Mouse (Mus musculus) layer of hippocampus, postnatal 25 days (tissue): ENCODE measurements around the gene Ppp3ca. TPM values are rescaled to one million over a fixed set of nuclear protein-coding genes. Genes with fewer than 3 reads are reported as not detected.
A peak's percentile ranks its signal among the peaks of the same experiment; 100 is the strongest.

Source experiments
- DNase-seq, 2 experiments: peaks; one replicate each; pipeline ENCODE4 v3.0.0; 2022; ENCODE audit warnings: mixed read lengths in 2 of 2, low spot score in 1 of 2; ENCODE audit errors: extremely low spot score in 1 of 2
- total RNA-seq, 2 experiments: library from RNA; stranded (reverse); gene quantifications; 2 replicates each; pipeline ENCODE4 v1.2.3; 2021

Gene Ppp3ca
- 1,000 to 10,000 TPM; 1,252 to 1,286 TPM for total RNA-seq

DNA sequence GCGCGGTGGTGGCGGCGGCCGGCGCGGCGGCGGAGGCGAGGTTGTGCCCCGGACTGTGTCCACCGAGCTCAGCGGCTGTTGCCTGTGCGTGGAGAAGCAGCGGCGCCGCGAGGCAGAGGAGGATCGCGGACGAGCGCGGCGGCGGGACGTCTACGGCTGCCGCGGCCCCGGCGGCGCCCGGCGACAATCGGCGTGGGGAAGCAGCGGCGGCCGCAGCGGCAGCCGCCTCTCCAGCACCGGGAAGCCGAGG lies at the start of gene Ppp3ca:
TSS of gene Ppp3ca (plus strand) at position 15 of the 250 bp plus-strand sequence.
- DNase-seq = no peak

DNA sequence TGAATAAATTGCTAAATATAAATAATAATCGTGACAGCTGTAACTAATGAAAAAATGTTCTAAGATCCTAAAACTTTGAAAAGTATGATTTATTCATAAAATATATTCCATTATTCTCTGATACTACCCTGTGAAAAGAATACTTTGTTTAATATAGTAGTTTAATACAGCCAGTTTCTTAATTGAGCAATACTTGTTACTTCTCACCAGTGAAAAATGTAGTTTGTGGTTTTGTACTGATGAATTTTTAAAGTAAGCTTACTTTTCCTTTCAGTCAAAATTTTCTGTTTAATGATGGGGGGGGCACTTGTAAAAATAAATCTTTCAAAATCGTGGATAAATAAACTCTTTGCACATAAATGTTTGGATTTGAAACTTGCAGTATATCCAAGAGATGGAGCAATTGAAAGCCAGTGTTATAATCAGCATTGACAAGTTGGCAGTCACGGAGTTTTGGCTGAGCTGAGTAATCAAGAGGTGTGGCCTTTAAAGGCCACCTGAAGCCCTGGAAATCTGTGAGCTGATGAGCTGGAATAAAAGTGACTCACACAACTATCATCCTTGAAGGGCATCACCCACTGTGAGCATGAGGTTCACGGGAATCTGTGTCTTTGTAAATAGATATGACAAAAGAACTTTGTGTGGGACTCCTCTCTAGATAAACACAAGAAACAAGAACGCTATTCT lies 29.2 kb upstream of the Ppp3ca start:
- DNase-seq = no peak

DNA sequence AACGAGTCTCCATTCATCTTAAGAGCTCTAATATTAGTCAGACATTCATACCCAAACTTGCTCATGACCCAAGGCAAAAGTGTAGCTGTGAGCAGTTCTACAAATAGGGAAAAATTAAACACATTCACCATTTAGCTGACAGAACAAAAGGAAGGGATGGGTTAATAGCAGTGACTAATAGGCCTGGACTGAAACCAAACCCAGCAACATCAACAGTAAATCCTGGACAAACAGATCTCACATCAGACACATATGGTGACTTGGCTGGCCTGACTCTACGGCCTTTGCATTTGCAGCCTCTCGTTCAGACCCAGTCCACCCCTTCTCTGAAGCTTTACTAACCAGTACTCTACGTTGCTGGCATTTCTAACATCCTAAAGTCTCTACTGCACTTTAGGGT lies 19.0 kb upstream of the Ppp3ca start:
- DNase-seq = no peak

DNA sequence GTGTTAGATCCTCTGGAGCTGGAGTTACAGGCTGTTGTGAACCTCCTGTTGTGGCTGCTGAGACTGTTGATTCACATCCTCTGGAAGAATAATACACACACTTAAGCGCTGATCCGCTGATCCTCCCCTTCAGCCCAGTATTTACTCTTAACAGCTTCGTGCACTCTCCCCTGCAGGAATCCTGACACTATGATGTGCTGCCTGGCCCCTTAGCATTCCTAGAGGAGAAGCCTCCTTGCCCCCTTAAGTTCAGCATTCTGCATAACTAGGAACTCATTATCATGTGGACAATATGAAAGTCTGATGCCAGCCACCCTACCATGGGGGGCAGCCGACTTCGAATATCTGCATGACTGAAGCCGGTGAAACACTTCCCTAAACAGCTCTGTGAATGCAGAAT lies 18.4 kb upstream of the Ppp3ca start:
- DNase-seq = no peak

DNA sequence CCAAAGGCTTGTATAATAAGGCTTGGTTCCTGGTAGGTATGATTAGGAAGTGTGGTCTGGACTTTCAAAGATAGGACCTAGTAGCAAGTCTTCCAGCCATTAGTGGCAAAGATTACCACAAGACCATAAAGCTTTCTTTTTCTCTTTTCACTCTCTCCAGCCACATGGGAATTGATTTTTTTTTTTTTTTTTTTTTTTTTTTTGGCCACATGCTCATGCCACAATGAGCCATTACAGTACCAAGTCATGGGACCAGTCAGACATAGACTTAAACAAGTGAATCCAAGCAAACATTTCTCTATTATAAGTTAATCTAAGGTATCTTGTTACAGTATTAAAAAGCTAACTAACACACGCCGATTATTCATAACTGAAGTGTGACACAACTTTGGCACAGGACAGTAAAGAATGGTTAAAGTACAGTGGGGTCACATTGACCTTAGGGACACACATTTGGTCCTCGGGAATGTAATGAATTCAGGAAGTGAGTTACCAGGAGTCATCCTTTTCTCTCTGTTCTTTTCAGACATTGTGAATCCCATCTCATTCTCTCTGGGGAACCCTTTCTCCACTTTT lies 13.4 kb upstream of the Ppp3ca start:
- no peak for DNase-seq

DNA sequence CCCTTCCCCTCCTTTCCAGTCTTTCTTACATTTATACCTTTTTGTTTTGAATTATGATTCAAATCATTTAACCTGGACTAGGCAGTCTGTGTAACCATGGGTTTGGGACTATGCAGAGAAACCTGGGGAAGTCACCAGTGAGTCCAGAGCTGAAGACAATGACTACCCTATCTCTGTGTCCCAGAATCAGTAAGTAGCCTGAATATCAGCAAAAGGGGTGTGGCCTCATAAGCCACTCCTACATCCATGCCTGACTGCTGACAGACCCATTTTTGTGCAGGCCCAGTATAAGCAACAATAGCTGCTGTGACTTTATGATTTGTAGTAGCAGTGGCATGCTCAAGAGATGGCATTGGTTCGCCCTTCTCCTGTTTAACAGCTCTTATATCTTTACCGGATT lies 11.2 kb upstream of the Ppp3ca start:
- no peak for DNase-seq

DNA sequence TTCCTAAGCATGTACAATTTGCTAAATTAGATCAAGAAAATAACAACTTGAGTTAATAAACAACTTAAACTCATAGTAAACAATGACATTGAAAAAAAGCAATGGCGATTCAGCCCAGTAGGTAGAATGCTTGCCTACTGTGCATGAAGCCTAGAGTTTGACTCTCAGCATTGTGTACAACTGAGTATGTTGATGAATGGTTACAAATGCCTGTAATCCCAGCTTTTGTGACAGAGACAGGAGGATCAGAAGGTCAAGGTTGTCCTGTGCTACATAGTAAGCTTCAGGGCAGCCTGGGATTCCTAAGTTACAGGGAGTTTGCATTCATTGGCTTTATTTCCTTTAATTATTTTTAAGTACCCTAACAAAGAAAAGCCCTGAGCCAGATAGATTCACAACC lies 4.8 kb upstream of the Ppp3ca start:
- DNase-seq = no peak

DNA sequence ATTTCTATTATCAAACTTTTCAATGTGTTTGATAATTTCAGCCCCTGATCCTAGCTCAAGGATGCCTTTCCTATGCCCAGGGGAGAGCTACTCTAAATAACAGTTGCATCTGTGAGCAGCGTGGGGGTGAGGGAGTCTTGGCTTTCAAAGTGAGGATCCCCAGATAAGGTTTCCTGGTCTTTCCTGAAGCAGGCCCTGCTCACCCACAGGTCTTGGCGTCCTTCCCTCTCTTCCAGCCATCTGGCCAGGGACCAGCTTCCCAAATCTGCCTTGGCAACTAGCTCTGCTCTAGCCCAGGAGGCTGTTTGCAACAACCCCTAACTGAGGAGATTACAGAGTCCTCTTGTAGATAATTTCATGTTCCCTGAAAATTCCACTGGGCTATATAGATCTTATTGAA lies 1.9 kb upstream of the Ppp3ca start:
- DNase-seq = peak in 1 of 2 experiments; percentile 55

DNA sequence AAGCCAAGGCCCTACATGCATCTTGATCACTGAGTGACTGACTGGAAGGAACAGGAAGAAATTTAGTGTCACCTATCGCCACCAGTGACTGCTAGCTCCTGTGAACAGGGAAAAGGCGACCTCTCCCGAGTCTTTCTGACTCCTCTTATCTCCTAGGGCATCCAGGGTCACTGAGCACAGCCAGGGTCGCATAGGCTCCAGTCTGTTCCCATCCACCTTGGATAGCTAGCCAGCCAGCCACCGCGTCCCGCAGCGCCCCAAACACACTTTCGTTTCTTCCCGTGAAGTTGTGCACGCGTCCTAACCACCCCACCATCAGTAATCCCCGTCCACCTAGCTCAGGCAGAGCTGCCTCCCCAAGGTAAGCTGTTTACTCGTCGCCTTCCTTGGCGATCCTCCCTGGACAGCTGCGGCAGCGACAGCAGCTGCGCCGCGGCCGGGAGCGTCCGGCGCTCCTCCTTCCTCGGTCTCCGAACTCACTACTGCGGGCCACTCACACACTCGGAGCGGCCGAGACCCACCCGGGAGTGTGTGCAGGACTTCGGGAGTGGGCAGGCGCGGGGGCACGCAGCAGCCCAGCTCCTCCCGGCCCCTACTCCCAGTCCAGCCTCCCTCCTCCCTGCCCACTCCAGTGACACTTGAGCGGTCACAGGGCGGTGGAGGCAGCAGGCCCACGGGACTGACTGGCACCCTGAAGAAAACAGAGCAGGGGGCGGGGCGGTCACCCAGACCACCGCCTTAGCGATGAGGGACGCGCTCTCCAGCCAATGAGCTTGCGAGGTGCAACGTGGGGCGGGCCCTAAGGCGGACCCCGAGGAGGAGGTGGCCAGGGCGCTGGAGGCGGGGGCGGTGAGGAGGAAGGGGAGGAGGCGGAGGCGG lies 454 bp upstream of the Ppp3ca start:
- DNase-seq = peak; percentile 100

DNA sequence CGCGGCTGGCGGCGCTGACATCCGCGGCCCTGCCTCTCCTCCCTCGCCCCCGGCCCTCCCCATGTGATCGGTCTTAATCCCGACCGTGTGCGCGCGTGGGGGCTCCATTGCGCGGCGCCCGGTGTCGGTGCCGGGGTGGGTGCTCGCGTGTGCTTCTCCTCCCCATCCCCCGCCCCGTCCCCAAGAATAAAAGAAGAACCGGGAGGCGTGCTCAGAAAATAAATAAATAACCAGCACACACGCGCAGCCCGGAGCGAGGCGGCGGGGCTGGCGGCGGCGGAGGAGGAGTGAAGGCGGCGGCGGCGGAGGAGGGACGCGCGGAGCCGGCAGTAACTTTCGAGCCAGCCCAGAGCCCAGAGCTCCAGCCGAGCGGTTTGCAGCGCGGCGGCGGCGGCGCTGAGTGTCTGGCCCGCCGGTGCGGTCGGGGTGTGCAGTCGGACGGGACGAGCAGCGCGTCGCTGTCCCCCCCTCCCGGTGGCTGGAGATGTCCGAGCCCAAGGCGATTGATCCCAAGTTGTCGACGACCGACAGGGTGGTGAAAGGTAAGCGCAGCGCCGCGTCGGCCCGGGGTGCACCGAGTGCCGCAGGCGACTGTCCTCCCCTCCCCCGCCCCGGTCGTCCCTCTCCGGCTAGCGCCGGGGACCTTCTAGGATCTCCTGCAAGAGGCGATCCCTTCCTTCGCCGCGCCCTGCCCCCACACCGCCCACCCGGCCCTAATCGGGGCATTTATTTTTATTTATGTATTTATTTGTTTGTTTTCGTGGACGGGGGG lies 622 bp downstream of the Ppp3ca start:
- DNase-seq = peak; percentile 47 to 70

DNA sequence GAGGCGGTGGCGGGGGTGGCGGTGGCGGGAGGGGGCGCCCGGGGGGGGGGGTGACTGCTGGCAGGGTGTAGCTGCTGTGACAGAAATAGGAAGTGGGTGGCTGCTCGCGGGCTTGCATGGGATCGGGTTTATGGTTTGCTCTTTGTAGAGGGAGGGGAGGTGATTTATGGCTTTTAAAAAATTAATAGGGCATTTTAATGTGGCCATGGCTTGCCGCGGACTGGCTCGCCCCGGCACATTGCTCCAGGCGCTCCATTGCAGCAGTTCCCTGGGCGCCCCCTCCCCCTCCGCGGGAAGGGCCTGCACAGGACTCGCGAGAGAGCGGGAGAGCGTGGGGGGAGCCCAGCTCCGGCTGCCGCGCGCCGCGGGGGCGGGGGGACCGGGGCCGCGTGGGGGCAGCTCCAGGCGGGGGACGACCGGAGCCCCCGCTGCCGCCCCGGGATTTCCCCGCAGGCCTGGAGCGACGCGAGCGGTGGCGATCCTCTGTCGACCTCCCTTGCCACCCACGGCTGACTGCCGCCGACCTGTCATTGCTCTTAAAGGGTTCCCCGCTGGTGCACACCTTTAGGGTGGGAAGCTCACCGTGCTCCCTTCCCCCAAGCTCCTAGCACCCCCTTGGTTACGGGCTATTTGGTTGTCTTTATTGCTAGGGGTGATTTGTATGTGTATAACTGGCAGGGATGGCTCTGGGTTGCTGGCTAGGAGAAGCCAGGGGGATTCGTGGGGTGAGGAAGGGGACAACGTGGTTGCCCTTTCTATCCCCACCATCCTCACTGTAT lies 1.4 kb downstream of the Ppp3ca start:
- peak; percentile 64 to 69 for DNase-seq

DNA sequence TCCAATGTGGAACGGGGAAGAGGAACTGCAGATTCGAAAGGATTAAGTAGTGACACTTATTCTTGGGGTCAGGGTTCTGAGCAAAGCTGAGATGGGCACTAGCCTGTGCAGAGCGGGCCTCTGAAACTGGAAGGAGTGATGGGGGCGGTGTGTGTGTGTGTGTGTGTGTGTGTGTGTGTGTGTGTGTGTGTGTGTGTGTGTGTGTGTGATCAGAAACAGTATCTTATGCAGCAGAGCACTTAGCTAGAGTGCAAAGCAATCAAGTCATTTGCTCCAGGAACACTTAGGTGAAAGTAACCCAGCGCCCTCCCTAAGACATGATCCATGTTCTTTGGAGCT lies 2.0 kb downstream of the Ppp3ca start:
- no peak for DNase-seq

DNA sequence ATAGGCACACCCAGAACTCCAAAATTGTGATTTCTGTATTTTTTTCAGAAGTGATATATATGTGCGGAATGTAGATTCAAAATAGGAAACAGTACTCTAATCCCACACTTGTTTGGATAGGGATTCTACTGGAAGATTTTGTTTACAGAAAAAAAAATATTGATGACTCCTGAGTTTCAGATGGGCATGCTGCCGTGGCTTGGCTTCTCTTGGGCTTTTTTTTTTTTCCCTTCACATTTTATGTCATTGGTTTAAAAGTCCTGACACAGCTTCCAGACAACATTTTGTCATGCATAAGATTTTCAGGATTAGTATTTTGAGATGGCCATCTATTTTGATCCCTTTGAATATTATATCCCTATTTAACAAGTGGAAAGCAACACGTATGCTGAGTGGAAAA lies 2.9 kb downstream of the Ppp3ca start:
- DNase-seq = no peak

DNA sequence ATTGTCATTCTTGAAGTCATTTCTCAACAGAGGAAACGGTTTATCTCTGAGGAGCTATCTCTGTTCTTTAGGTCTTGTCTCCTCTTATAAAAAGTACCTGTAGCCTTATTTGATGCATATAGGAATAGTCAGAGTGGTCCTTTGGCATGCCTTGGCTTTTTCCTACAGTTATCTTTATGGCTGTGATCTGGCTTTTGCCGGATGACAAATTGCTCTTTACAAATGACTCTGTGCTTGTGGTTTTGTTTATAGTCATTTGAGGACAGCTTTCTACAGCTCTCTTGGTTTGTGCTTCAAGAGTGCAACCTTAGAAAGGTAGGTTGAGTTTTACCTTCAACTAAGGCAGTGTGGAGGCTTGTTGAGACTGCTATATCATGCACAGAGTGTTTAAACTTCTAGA lies 3.4 kb downstream of the Ppp3ca start:
- DNase-seq = no peak

DNA sequence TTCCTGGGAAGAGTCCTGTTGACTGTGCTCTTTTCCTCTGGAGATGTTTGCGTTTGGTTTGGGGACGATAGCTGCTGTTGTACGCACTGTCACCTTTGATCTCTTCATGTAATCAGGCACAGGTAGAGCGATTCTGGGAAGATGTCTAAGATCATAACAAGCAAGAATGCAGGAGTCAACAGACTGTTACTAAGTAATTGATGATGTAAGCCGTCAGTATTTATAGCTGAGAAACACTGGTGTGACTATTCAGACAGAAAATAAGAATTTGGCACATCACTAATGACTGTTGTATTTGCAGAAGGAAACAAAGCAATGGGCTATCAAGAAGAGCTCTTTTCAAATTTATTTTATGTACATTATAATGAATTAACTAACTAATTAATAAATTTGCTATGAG lies 4.6 kb downstream of the Ppp3ca start:
- no peak for DNase-seq

DNA sequence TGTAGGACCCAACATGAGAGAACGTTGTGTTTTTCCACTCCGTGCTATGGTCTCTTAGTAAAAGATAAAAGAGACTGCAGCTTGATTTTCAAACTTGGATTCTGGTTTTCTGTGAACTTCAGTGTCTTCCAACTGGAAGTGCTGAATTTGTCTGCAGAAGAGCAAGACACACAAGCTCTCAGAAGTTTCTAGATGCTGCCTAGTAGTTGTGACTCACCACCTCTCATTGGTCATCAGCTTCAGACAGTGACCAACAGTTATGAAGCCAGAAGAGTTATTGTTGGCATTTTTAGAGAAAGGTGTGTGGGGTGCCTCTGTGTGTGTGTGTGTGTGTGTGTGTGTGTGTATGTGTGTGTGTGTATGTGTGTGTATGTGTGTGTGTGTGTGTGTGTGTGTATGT lies 7.1 kb downstream of the Ppp3ca start:
- DNase-seq = no peak

DNA sequence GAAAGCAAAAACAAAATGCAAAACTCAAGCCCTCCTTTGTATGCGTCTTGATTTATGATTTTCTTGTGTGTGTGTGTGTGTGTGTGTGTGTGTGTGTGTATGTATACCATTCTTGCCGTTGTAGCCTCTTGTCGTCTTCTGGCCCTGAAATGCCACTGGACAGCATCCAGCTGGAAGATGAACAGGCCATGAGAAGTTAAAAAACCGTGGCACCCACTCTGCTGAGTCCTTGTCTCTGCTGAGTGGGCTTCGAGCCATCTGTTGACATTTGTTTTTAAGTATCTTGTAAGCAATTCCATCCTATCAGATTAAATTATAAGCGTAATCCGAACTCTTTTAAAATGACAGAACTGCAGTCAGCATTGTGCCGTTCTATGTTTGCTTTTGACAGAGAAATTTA lies 8.5 kb downstream of the Ppp3ca start:
- no peak for DNase-seq

DNA sequence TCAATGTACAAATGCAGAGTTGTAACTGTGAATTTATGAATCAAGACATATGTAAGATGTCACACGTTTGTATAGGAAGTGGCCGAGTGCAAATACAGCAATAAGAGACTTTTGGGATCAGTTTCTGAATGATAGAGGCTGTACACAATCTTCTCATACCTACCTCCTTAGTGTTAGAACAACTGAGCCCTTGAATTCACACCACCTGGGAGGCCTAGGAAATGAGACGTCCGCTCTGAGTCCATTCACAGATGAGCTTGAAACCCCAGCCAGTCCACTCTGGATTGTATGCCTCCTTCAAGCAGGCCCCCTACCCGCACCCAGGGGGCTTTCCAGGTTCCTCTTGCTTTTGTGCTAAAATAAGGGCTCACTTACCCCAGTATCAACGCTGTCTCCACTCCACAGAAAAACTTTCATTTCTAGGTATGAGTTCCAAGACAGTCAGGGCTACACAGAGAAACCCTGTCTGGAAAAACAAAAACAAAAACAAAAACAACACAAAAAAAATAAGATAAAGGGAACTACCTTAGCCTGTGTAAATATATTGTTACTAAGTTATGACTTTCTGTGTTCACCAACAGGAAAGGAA lies 10.1 kb downstream of the Ppp3ca start:
- DNase-seq = no peak

DNA sequence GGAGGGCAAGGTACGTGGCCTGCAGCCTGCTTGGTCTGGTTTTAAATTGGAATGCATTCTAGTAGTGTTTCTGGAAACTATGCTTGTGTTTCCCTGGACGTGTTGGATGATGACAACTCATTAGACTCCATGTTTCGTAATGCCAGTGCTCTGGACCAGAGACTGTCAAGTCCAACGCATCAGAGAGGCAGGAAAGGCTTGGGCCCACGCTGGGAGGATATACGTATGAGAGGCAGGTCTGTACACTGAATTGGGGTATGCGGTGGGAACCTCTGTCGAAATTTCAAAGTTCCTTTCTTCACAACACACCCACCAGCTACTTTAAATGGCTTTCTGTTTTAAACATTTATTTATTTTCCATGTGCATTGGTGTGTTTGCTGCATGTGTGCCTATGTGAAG lies 12.3 kb downstream of the Ppp3ca start:
- DNase-seq = no peak
